Mouse (Mus musculus): ENCODE measurements around the gene Gtpbp2.

Gene Gtpbp2

DNA sequence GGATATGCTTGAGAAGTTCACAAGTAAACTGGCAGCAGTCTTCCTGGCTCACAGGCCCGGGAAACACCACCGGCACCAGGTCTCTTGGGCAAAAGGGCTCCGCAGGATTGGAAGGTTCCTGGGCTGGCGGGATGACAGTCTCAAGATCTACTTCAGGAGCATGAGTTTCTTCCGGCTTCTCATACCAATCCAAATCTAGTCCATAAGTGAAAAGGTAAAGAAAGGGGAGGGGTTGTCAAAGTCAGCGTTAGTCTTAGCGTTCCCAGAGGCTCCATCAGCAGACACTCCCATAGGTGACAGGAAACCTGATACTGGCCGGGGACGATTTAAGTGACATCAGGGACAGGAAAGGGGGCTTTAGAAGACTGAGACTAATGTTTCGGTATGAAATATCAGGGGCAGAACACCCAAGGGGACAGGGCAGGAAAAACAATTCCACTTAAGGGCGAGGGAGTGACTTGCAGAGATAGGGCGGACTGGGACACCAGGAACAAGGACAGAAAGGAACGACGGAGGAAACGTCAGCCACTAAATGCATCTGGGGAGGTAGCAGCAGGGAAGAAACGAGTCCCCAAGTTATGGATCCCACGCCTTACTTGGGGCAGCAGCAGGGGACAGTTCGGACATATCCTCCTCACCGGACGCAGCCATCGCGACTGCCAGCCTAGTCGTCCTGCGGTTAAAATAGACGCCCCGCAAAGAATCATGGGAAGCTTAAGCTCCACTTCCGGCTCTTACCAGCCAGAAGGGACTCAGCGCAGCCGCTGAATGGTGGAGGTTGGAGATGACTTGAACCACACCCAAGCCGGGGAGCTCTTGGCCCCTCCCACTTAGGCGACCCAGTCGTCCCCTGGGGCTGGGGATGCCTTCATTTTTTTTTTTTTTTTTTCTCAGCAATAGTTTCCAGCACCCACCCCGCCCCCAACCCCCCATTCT, 7.7 kb upstream of the Gtpbp2 start, which contains the start of gene Mad2l1bp:
TSS of gene Mad2l1bp (minus strand) at position 707 of the 936 bp plus-strand sequence.
- peak; percentile 97 for DNase-seq (ENCODE audit: low read depth, low spot score)

DNA sequence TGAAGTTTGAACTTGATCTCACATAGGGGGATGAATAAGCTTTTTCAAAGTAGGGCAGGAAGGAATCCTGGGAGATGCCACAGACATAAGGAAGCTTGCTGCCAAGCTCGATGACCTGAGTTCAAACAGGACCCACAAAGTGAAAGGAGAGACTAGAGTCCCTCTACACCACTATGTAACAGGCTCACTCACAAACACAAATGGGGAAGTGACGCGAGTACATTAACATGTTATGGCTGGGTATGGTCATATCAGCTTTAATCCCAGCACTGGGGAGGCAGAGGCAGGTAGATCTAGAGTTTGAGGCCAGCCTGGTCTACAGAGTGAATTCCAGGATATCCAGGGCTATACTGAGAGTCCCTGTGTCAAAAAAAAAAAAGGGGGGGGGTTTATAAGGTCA, 6.5 kb upstream of the Gtpbp2 start:
- DNase-seq (ENCODE audit: low read depth, low spot score) = no peak

DNA sequence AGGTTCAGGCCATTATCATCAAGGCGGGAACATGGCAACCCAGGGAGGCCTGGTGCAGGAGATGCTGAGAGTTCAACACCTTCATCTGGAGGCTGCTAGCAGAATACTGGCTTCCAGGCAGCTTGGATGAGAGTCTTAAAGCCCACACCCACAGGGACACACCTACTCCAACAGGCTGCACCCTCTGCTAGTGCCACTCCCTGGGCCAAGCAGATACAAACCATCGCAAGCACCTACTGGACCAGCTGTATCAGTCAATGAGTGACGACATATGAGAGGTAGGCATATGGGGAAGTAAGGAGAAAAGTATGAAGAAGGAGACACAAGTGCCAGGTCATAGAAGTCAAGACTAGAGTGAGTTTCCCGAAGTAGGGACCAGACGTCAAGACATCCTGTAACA, 4.2 kb upstream of the Gtpbp2 start:
- DNase-seq (ENCODE audit: low read depth, low spot score) = no peak

GRCm38 (mm10) chr17:46157131-46157530, 3.7 kb upstream of the Gtpbp2 start:
- no peak for DNase-seq (ENCODE audit: low read depth, low spot score)

- DNase-seq (ENCODE audit: low read depth, low spot score) = no peak
These were observed 1.6 kb upstream of the Gtpbp2 start for GRCm38 (mm10) chr17:46159236-46159635.

- peak; percentile 94 for DNase-seq (ENCODE audit: low read depth, low spot score)
These were observed 656 bp upstream of the Gtpbp2 start for GRCm38 (mm10) chr17:46160090-46160662.

DNA sequence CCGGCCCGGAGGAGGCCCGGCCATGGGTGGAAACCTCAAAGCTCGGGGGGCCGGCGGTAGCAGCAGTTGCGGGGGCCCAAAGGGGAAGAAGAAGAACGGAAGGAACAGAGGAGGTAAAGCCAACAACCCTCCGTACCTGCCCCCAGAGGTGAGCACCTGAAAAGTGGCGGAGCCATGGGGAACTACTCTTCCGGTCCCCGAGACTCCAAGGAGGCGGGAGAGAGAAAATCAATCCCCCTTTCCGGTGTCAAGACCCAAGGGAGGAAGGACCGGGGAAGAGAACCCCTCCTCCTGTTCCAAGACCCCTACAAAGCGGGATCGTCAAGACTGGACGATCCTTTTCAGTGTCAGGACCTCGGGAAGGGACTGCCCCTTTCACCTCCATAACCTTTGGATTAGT, 347 bp downstream of the Gtpbp2 start:
- no peak for DNase-seq (ENCODE audit: low read depth, low spot score)

DNA sequence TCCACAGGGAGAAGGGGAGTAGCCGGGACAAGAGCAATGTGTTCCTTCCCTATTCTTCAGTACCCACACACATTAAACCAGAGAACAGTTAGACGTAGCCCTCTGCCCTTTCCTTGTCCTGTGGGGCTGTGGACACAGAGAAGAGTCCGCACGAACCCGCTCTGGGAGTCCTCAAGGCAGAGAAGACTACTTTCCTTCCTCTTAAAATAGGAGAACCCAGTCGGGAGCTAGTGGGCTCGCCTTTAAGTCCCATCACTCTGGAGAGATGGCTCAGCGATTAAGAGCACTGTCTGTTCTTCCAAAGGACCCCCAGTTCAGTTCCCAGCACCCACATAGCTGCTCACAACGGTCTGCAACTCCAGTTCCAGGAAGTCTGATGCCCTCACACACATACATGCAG, 878 bp downstream of the Gtpbp2 start:
- peak; percentile 22 for DNase-seq (ENCODE audit: low read depth, low spot score)

GRCm38 (mm10) chr17:46162551-46162950, 1.7 kb downstream of the Gtpbp2 start:
- no peak for DNase-seq (ENCODE audit: low read depth, low spot score)

DNA sequence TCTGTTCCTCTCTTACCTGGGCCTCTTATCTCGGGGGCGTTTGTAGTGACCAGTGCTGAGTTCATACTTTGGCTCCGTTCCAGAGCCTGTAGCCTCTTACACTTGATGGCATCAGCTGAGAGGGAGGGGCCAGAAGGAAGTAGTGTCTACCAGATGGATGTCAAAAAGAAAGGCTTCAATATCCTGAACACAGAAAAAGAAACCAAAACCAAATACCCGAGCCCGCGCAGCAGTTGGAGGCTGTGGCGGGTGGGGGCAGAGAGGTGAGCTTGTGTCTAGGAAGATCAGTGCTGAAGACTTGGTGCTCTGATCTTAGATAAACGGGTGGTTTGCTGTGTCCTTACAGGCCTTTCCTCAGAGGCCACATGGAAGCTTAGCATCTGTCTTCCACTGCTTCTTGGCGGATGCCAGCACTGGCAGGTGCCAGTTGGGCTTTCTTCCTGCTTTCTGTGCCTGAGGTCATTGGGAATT, 2.2 kb downstream of the Gtpbp2 start:
- DNase-seq (ENCODE audit: low read depth, low spot score) = peak; percentile 81

DNA sequence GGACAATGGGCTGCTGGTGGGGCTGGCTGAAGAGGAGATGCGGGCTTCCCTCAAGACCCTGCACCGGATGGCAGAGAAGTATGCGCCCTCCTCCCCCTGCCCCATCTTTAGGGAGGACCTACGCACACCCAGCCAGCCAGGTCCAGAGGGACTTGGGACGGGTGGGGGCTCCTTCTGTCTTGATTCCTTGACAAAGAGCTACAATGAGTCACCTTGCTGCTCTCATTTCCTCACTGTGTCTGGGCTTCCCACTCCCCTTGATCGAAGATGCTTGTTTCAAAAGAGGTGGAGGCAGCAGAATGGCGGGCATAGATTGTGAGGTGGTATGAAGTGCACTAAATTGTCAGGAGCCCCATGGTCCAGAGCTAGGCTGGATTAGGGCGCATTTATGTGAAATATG, 3.5 kb downstream of the Gtpbp2 start:
- DNase-seq (ENCODE audit: low read depth, low spot score) = no peak

GRCm38 (mm10) chr17:46164791-46165190, 4.0 kb downstream of the Gtpbp2 start:
- no peak for DNase-seq (ENCODE audit: low read depth, low spot score)

DNA sequence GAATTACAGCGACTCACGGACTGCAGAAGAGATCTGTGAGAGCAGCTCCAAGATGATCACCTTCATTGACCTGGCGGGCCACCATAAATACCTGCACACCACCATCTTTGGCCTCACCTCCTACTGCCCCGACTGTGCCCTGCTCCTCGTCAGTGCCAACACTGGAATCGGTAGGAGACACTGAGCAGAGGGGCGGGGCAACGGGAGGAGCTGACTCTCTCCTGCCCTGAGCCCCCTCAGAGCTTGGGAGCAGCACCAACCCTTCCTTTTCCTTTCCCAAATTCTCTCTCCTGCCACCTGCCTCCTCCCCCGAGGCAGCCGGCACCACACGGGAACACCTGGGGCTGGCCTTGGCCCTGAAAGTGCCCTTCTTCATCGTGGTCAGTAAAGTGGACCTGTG, 4.6 kb downstream of the Gtpbp2 start:
- DNase-seq (ENCODE audit: low read depth, low spot score) = no peak

GRCm38 (mm10) chr17:46166270-46166669, 5.4 kb downstream of the Gtpbp2 start:
- no peak for DNase-seq (ENCODE audit: low read depth, low spot score)

GRCm38 (mm10) chr17:46167014-46167413, 6.2 kb downstream of the Gtpbp2 start:
- DNase-seq (ENCODE audit: low read depth, low spot score) = peak; percentile 24

GRCm38 (mm10) chr17:46168318-46168717, 7.5 kb downstream of the Gtpbp2 start:
- no peak for DNase-seq (ENCODE audit: low read depth, low spot score)

GRCm38 (mm10) chr17:46168768-46169167, 7.9 kb downstream of the Gtpbp2 start:
- DNase-seq (ENCODE audit: low read depth, low spot score) = no peak

DNA sequence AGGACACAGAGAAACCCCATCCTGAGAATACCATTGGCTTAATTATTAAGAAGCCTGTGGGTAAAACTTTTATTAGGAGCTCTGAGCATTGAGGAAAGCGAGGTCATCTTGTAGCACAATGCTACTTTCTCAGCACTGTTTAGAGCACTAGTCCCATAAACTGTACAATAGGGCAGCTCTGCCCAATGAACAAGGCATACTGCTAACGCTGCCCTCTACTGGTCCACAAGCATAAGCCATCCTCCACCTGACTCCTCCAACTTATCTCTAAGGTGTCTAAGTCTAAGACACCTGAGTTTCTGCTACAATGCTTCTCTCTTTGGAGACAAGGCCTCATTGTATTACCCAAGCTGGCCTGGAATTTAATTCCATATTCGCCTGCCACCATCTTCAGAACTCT, 9.7 kb downstream of the Gtpbp2 start:
- peak; percentile 55 for DNase-seq (ENCODE audit: low read depth, low spot score)

GRCm38 (mm10) chr17:46182273-46182672, 21.4 kb downstream of the Gtpbp2 start:
- DNase-seq (ENCODE audit: low read depth, low spot score) = no peak

DNA sequence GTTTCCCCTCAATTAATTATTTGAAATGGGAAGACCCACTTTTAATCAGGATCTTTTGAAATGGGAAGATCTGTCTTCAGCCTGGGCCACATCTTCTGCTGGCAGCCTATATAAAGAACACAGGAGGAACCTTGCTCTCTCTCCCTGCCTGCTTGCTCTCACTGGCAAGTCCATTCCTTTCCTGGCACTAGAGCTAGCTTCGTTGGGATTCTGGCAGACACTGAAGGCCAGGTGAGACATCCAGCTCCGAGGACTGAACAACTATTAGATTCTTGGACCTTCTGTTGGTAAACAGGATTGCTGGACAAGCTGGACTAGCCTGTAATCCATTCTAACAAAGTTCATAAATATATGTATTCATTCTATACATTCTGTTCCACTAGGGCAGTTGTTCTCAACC, 28.0 kb downstream of the Gtpbp2 start:
- no peak for DNase-seq (ENCODE audit: low read depth, low spot score)

GRCm38 (mm10) chr17:46201151-46201550, 40.3 kb downstream of the Gtpbp2 start:
- DNase-seq (ENCODE audit: low read depth, low spot score) = peak; percentile 58

DNA sequence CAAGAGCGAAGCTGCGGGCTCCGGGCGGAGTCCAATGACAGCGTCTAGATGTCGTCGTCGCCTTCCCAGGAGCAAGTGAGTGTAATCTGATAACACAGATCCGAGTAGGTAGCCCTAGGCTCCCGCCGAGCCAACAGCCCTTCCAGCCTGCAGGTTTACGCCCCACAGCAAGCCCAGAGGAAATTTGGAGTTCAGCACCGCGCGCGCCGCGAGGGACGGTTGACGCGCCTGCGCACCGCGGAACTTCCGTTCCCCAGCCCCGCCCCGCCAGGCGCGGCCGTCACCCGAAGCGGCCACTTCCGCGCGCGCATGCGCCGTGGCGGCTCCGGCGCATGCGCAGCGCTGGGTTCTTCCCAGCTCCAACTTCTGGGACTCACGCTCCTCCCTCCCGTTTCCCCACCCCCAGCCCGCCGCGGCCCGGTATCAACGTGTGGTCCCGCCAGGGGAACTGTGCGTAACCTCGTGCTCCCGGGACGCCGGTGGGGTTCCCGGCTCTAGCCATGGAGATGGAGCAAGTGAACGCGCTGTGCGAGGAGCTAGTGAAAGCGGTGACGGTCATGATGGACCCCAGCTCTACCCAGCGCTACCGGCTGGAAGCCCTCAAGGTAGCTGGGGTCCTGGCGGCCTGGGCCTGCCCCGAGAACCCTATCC, 41.7 kb downstream of the Gtpbp2 start, which contains the start of the genes Polh and Xpo5:
TSS of gene Polh (minus strand) at position 225 of the 651 bp plus-strand sequence.
TSS of gene Xpo5 (plus strand) at position 362 of the 651 bp plus-strand sequence.
- peak; percentile 96 for DNase-seq (ENCODE audit: low read depth, low spot score)

All from A20 (cell line).